Mouse (Mus musculus) skeletal muscle tissue, postnatal 0 days (tissue): ENCODE measurements around the gene Pnpla5. TPM values are rescaled to one million over a fixed set of nuclear protein-coding genes. Genes with fewer than 3 reads are reported as not detected.

Experiments
- microRNA-seq, 2 experiments: library from miRNA; unstranded; fragments of <30 nt; microRNA quantifications; one replicate each; pipeline ENCODE4; 2016
- polyA plus RNA-seq: library from polyadenylated mRNA; unstranded; fragments of >200 nt; fragmentation: Nextera tagmentation; extraction: Ambion mirVana; gene quantifications from 2 replicates; pipeline ENCODE4 v1.2.1, GENCODE M21; 2015

Pnpla5 gene
- not detected in 2 replicates for polyA plus RNA-seq

GRCm38 (mm10) chr15:84123075-84123474 lies at the start of gene Pnpla5:
TSS of gene Pnpla5 (minus strand) at chr15:84123175.

GRCm38 (mm10) chr15:84167600-84167999 lies 44.6 kb upstream of the Pnpla5 start, which contains the start of gene Pnpla3:
TSS of gene Pnpla3 (plus strand) at chr15:84167837.

GRCm38 (mm10) chr15:84105105-84105923 lies 17.7 kb downstream of the Pnpla5 start, which contains the start of gene Sult4a1:
TSS of gene Sult4a1 (minus strand) at chr15:84105754.

GRCm38 (mm10) chr15:84065140-84065539 lies 57.8 kb downstream of the Pnpla5 start, which contains the start of gene Efcab6:
TSS of gene Efcab6 (minus strand) at chr15:84065379.

Small RNAs within 50 kb of the gene (microRNA-seq; reads per million reads assigned to microRNA genes)
- gene Mir6392, result 0 reads per million in 2 experiments

Other genes starting within 250 kb of the Pnpla5 start
- 7.6 and 8.8 TPM in 2 replicates for gene Efcab6, start 57.8 kb downstream of the Pnpla5 start, polyA plus RNA-seq
- not detected in 2 replicates for gene Sult4a1, start 17.4 kb downstream of the Pnpla5 start, polyA plus RNA-seq
- gene Pnpla3, start 44.7 kb upstream of the Pnpla5 start, polyA plus RNA-seq, result 1.8 and 5.7 TPM in 2 replicates
- gene Samm50, start 69.1 kb upstream of the Pnpla5 start, polyA plus RNA-seq, result 153 and 160 TPM in 2 replicates
- 14.5 and 16.2 TPM in 2 replicates for gene Parvb, start 108.9 kb upstream of the Pnpla5 start, polyA plus RNA-seq
- 0.92 and 0.96 TPM in 2 replicates for gene Parvg, start 200.9 kb upstream of the Pnpla5 start, polyA plus RNA-seq